Mouse (Mus musculus) spleen, adult 2 months (tissue): ENCODE data around the gene Rab26. TPM values are rescaled to one million over a fixed set of nuclear protein-coding genes. Genes with fewer than 3 reads are reported as not detected.
A peak's percentile ranks its signal among the peaks of the same experiment; 100 is the strongest.

Experiments used
- DNase-seq, 2 experiments: peaks; one replicate each; pipeline versions ENCODE4 v3.0.0 to v3.0.0-alpha.2; 2012 to 2021; ENCODE audit warnings: low spot score in 2 of 2, low read depth in 1 of 2
- H3K27ac ChIP-seq: fragments of 200-500 bp; 2 replicates; pipeline ENCODE4 v1.5.1; 2012; ENCODE audit warnings: low read length, inconsistent platforms; ENCODE audit not compliant: insufficient read depth
- H3K27me3 ChIP-seq: fragments of 200-500 bp; 2 replicates; pipeline ENCODE4 v1.6.1; 2012; ENCODE audit warnings: mild to moderate bottlenecking, moderate library complexity, low read length, inconsistent platforms; ENCODE audit not compliant: control insufficient read depth, insufficient read depth
- H3K36me3 ChIP-seq: fragments of 200-500 bp; 2 replicates; pipeline ENCODE4 v1.6.1; 2012; ENCODE audit warnings: mild to moderate bottlenecking, low read length, inconsistent platforms; ENCODE audit not compliant: control insufficient read depth, insufficient read depth
- H3K4me1 ChIP-seq: fragments of 200-500 bp; 2 replicates; pipeline ENCODE4 v1.6.1; 2011; ENCODE audit warnings: inconsistent platforms; ENCODE audit not compliant: control insufficient read depth, insufficient read depth, insufficient read length
- H3K4me3 ChIP-seq: fragments of 200-500 bp; 2 replicates; pipeline ENCODE4 v1.5.1; 2011; ENCODE audit warnings: mild to moderate bottlenecking, inconsistent platforms; ENCODE audit not compliant: insufficient read depth, insufficient read length; ENCODE audit errors: extremely low read depth
- CTCF ChIP-seq: fragments of 200-500 bp; IDR thresholded peaks from 2 replicates; pipeline ENCODE4 v1.5.1; 2011; ENCODE audit warnings: mild to moderate bottlenecking, inconsistent platforms; ENCODE audit not compliant: insufficient read depth, insufficient read length, insufficient replicate concordance; ENCODE audit errors: extremely low read depth
- POLR2A ChIP-seq: fragments of 200-500 bp; IDR thresholded peaks from 2 replicates; pipeline ENCODE4 v1.6.1; 2011; ENCODE audit warnings: low read depth, low read length, inconsistent platforms
- WGBS: fragments of 180-500 bp; shearing (Covaris S2); methylation state at CpG from one replicate; pipeline ENCODE4 v1.1.7; 2018; 5-methylcytosine and 5-hydroxymethylcytosine counted together
- polyA plus RNA-seq: library from polyadenylated mRNA; depleted of rRNA; stranded (reverse); fragments of >200 nt; gene quantifications from 2 replicates; pipeline ENCODE4 v1.2.3, GENCODE M21; 2012

Gene Rab26
- polyA plus RNA-seq, 1 experiment: 2.2 TPM

DNA sequence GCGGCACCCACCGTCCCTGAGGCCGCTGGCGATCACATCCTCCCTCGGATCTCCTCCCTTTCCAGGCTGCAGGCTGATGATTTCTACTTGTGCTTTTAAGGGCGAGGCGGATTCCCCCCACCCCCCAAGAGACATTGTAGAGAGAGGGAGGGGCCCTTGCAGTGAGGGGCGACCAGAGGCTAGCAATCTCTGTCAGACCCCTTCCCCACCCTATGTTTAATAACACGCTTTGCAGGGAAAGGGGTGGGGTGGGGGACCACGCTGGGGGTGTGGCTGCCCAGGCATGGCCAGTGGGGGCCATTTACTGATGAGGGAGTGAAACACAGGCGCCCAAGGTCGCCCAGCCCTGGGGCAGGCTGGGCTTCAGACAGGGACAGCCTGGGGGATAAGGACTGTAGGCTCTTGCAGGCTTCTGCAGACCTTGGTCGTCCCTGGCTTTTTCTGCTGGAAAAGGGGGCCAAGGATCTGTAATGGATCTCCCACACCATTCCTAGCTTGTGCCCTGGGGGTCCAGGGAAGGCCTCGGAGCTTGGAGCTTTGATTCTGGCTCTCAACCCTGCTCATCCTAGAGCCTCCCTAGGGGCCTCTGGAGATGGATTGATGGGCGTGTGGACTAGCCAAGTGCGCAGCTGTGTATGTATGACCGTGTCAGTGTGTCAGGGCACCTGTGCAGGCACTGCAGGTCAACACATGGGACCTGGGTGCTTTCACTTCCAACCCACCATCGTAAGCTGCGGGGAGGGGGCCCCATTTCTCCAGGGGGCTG, 44.6 kb downstream of the Rab26 start:
- Histone ChIP-seq H3K36me3 (no peaks in the 10 kb centered on the region), H3K4me1 (peaks cover 10% of the 10 kb centered on the region; the same call in 1 of the 2 replicates), H3K27me3 (peaks cover 20% of the 10 kb centered on the region), H3K4me3 (peak overlapping the region; percentile 56; the same call in 1 of the 2 replicates), H3K27ac (no peak overlapping the region)
- no peak for DNase-seq
- TF ChIP-seq CTCF: no peak
- no peak for TF ChIP-seq POLR2A
- WGBS: 50% methylated on average over 19 of the region's 19 CpGs

DNA sequence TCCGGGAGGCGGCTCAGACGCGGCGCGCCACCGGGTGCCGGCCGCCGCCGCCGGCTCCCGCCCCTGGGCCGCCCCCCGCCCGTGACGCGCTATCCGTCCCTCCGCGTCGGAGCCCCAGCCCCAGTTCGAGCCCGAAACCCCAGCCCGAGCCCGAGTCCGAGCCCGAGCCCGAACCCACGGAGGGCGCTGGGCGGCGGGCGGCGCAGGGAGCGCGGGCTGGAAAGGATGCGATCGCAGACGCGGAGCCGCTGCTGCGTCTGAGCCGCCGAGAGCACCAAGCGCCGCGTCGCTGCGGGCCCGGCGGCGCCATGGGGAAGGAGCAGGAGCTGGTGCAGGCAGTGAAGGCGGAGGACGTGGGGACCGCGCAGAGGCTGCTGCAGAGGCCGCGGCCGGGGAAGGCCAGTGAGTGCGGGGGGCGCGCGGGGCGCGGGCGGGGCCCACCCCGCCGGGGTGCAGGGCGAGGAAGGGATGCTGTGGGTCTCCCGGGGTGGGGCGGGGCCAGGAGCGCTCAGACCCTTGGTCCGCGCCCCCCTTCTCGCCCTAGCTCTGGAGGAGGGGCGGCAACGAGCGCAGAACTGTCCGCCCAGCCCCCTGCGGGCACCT, 45.2 kb downstream of the Rab26 start:
- DNase-seq: no peak
- H3K4me1 ChIP-seq: peaks cover 10% of the 10 kb centered on the region; the same call in 1 of the 2 replicates
- H3K27me3 ChIP-seq: peaks cover 20% of the 10 kb centered on the region
- no peak overlapping the region for H3K27ac ChIP-seq
- no peaks in the 10 kb centered on the region for H3K36me3 ChIP-seq
- peak overlapping the region; percentile 56 for H3K4me3 ChIP-seq
- WGBS: 1% methylated on average over 73 of the region's 81 CpGs
- TF ChIP-seq CTCF: no peak
- TF ChIP-seq POLR2A: no peak

DNA sequence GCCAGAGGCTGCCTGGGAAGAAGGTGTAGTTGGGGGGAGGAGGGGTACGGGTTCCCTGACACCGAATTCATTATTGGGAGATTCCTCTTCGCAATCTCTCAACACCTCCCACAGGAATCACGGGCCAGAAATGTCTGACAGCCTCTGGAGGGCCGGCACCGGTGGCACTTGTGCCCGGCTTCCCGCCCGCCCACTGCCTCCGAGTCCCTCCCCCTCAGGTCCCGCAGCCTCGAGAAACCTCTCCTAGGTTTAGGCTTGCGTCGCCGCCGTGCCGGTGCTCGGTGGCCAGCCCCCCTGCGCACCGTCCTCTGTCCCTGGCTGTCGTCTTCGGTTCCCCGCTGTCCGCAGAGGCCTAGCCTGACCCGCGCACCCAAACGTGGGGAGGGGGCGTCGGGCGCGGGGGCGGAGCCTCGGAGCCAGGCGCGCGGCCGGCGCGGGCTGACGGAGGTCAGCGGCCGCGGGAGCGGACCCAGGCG, 45.8 kb downstream of the Rab26 start, which contains the start of gene Caskin1:
TSS of gene Caskin1 (plus strand) at position 416 of the 476 bp plus-strand sequence.
- peaks cover 10% of the 10 kb centered on the region; the same call in 1 of the 2 replicates for H3K4me1 ChIP-seq
- H3K36me3 ChIP-seq: no peaks in the 10 kb centered on the region
- no peak for TF ChIP-seq CTCF
- TF ChIP-seq POLR2A: no peak
- H3K27ac ChIP-seq: no peak within 1 kb of the TSS
- peak within 1 kb of the TSS; percentile 56 for H3K4me3 ChIP-seq
- WGBS: 3% methylated on average over 41 of the region's 45 CpGs
- DNase-seq: no peak
- H3K27me3 ChIP-seq: peaks cover 20% of the 10 kb centered on the region

DNA sequence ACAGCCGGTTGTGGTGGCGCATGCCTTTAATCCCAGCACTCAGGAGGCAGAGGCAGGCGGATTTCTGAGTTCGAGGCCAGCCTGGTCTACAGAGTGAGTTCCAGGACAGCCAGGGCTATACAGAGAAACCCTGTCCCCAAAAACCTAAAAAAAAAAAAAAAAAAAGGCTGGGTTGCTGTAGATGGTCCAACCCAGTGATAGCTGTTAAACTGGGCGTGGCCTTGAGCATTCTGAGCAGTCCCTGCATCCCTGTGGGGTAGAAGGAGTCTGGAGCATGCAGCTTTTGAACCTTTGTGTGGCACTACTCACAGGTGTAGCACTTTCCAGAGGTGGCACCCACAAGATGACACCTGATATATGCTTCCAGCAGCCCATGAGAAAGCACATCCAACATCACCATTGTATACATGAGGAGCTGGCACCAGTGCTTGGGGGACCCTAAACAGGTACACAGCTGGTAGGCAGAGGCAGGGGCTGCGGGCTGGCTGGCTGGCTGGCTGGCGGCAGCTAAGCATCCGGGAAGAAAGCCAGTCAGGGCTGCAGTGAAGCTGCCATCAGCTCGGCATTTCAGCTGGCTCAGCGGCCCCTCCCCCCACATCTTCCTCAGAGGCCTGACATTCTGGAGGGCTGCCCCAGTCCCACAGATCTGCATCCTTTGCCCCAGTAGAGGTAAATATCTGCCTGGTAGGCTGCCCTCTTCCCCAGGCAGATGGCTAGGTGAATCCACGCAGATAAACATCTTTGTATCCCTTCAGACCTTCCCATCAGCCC, 48.7 kb downstream of the Rab26 start:
- Histone ChIP-seq H3K4me3 (no peak overlapping the region), H3K27me3 (peaks cover 20% of the 10 kb centered on the region), H3K36me3 (no peaks in the 10 kb centered on the region), H3K4me1 (peaks cover 10% of the 10 kb centered on the region; the same call in 1 of the 2 replicates), H3K27ac (no peak overlapping the region)
- no peak for DNase-seq
- TF ChIP-seq POLR2A (no peak), CTCF (no peak)
- WGBS: 57% methylated on average over 11 of the region's 11 CpGs

DNA sequence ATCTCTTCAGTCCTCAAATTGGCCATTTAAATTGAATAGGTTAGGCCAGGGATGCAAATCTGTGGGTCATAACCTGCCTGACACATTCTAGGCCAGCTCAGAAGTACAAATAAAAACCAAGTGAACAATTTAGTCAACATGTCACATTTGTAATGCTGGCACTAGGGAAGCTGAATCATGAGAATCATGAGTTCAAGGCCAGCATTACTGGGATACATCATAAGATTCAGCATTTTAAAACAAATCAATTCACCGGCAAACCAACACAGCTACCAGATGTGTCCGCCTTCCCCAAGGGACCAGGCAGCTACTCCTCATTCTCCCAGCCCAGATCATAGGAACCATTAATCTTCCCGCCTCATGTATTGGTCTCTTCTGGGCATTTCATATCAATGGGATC, 50.5 kb downstream of the Rab26 start:
- no peak overlapping the region for H3K4me3 ChIP-seq
- TF ChIP-seq CTCF (no peak), POLR2A (no peak)
- peaks cover 5% of the 10 kb centered on the region; the same call in 1 of the 2 replicates for H3K4me1 ChIP-seq
- no peak overlapping the region for H3K27ac ChIP-seq
- H3K36me3 ChIP-seq: no peaks in the 10 kb centered on the region
- WGBS: 94% methylated on average over 3 of the region's 3 CpGs
- peaks cover 8% of the 10 kb centered on the region for H3K27me3 ChIP-seq
- DNase-seq: no peak

DNA sequence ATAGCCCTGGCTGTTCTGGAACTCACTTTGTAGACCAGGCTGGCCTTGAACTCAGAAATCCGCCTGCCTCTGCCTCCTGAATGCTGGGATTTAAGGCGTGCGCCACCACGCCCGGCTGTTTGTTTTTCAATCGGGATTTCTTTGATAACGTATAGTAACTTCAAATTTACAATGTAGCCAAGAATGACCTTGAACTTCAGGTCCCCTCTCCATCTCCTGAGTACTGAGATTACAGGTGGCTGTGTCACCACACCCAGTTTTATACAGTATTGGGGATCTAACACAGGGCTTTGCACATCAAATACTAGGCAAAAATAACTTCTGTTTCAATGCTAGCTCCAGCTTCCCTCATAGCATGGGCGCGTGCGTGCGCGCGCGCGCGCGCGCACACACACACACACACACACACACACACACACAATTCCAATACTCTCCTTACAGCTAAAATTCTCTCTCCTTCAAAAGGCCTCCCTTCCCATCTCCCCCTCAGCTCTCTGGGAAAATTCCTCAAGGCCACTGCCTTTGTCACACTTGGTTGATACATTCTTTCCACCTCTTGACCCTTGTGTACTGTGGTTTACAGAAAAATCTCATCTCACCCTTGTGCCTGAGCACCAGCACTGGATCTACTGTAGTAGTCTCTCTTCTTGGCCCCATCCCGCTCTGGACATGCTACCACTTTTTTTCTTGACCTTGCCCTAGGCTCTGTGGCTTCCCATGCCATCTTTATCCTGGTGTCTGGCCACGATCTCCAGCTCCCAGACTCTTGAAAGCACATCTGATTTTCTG, 52.8 kb downstream of the Rab26 start:
- WGBS: 96% methylated on average over 20 of the region's 20 CpGs
- H3K27me3 ChIP-seq: 0 out of 2 replicates have a peak, but pooled peaks cover 1% of the 10 kb centered on the region
- peaks cover 3% of the 10 kb centered on the region; the same call in 1 of the 2 replicates for H3K36me3 ChIP-seq
- H3K4me3 ChIP-seq: no peak overlapping the region
- TF ChIP-seq CTCF (no peak), POLR2A (no peak)
- peaks cover 3% of the 10 kb centered on the region; the same call in 1 of the 2 replicates for H3K4me1 ChIP-seq
- DNase-seq: no peak
- no peak overlapping the region for H3K27ac ChIP-seq
